Mouse (Mus musculus): Measurements from ENCODE around the gene Gm36176.

GRCm38 (mm10) chr10:77839006-77839405 is 7.6 kb upstream of the Gm36176 start:
- TF ChIP-seq POLR2A (IDR thresholded peaks at IDR 0.05; ENCODE audit: insufficient read depth, low read depth, low read length) (no peak), CTCF (IDR thresholded peaks at IDR 0.05; ENCODE audit: insufficient read depth, low read depth, low read length) (no peak)
